Mouse (Mus musculus): Measurements from ENCODE around the gene Lingo2. TPM values are rescaled to one million over a fixed set of nuclear protein-coding genes. Genes with fewer than 3 reads are reported as not detected.

Gene Lingo2
- polyA plus RNA-seq, 1 experiment from 2014 or later, result 16.7 TPM

MicroRNAs encoded within 50 kb of the gene (microRNA counts, 519-probe panel; counts per million panel counts)
- 342 counts per million, percentile 67 among the panel's probes with 10 or more counts for microRNA mmu-miR-873
- 342 counts per million, percentile 67 among the panel's probes with 10 or more counts for microRNA mmu-miR-876-3p
- 342 counts per million, percentile 67 among the panel's probes with 10 or more counts for microRNA mmu-miR-876-5p

Small RNA genes within 50 kb of the gene (microRNA-seq; reads per million reads assigned to microRNA genes)
- not detected for gene Mir873a
- gene Mir873b, result not detected
- not detected for gene Mir876

All from neural tube, embryonic 12.5 days (tissue).